ENCODE assay signal across 8 mouse cellular contexts in the genomic region with DNA sequence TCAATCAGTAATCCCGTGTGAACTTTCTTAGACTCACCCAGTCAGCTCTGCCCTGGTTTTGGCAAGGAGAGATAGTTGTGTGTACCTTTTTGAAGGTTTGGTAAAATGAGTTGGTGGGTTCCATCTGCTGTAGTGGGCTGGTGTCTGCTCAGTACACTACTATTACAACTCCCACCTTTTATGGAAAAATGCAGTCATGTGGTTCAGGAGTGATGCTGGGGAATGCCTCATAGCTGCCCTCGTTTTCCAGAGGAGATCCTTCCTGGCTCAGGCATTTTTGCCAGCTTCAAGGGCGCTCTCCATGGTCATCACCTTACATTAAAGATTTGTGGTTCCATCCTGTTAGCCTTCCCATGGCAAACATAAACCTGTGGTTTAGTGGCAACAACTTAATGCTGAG. TPM values are rescaled to one million over a fixed set of nuclear protein-coding genes. Genes with fewer than 3 reads are reported as not detected.
A peak's percentile ranks its signal among the peaks of the same experiment; 100 is the strongest.
DNase-seq lines count a peak whose midpoint lies in the region; ATAC-seq and TF ChIP-seq lines count a peak whose summit lies in the region.

No protein-coding gene starts in this region.

- H3K9me3 ChIP-seq in megakaryocyte, embryonic 14.5 days, result no peaks in the 10 kb centered on the region
- H3K9me3 ChIP-seq in limb, embryonic 15.5 days, result no peaks in the 10 kb centered on the region
- H3K9me3 ChIP-seq in stomach, embryonic 15.5 days, result no peaks in the 10 kb centered on the region

- 40% methylated on average over 3 of the region's 3 CpGs for WGBS in limb, embryonic 15.5 days
- 44% methylated on average over 3 of the region's 3 CpGs for WGBS in stomach, embryonic 15.5 days

- intact Hi-C loops in gastrocnemius, adult 2 months (cut with DNase I), result loop anchor here (5.0 kb wide), 1 partner anchor 41 kb away; no protein-coding TSS in a partner anchor
- intact Hi-C loops in left cerebral cortex, postnatal 14 days (cut with DNase I), result loop anchor here (5.0 kb wide), 1 partner anchor 41 kb away; no protein-coding TSS in a partner anchor

- no peak overlapping the region for H3K9ac ChIP-seq in limb, embryonic 15.5 days
- no peak overlapping the region for H3K9ac ChIP-seq in stomach, embryonic 15.5 days

- no peak for ATAC-seq in megakaryocyte, adult 5-6 weeks (ENCODE audit: poor library complexity, severe bottlenecking)
- no peak for ATAC-seq in limb, embryonic 15.5 days (ENCODE audit: insufficient number of reproducible peaks, low FRiP score, low TSS enrichment, low read depth)
- no peak for ATAC-seq in stomach, embryonic 15.5 days (ENCODE audit: insufficient read depth, low FRiP score, low read depth)

- H3K27ac ChIP-seq in gastrocnemius, adult 2 months, result no peak overlapping the region; the same call in 1 of the 2 replicates
- no peak overlapping the region for H3K27ac ChIP-seq in limb, embryonic 15.5 days
- H3K27ac ChIP-seq in stomach, embryonic 15.5 days, result no peak overlapping the region

- no peak overlapping the region for H3K4me2 ChIP-seq in limb, embryonic 15.5 days
- H3K4me2 ChIP-seq in stomach, embryonic 15.5 days, result peak overlapping the region; percentile 95; the same call in 1 of the 2 replicates

- H3K27me3 ChIP-seq in megakaryocyte, embryonic 14.5 days (replicated peaks), result no peaks in the 10 kb centered on the region
- no peaks in the 10 kb centered on the region for H3K27me3 ChIP-seq in limb, embryonic 15.5 days
- H3K27me3 ChIP-seq in stomach, embryonic 15.5 days (replicated peaks), result no peaks in the 10 kb centered on the region

- H3K4me3 ChIP-seq in gastrocnemius, adult 2 months, result peak overlapping the region; percentile 91
- peak overlapping the region; percentile 98 for H3K4me3 ChIP-seq in megakaryocyte, embryonic 14.5 days (replicated peaks)
- 0 out of 2 replicates have a peak overlapping the region, but pooled peaks have one; percentile 90 for H3K4me3 ChIP-seq in limb, embryonic 15.5 days
- 0 out of 2 replicates have a peak overlapping the region, but pooled peaks have one; percentile 90 for H3K4me3 ChIP-seq in stomach, embryonic 15.5 days (replicated peaks)

- no peak for DNase-seq in gastrocnemius, adult 2 months
- DNase-seq in gastrocnemius, postnatal 25 days, result no peak
- DNase-seq in left cerebral cortex, postnatal 14 days (ENCODE audit: low spot score in 2 of 2), result no peak
- DNase-seq in cerebellum, adult 11 months, result no peak

- TF ChIP-seq CTCF in gastrocnemius, adult 2 months (IDR thresholded peaks at IDR 0.05), result no peak

- peaks cover 47% of the 10 kb centered on the region for H3K36me3 ChIP-seq in megakaryocyte, embryonic 14.5 days (replicated peaks; ENCODE audit: low read length)
- H3K36me3 ChIP-seq in limb, embryonic 15.5 days, result peaks cover 7% of the 10 kb centered on the region; the same call in 1 of the 2 replicates
- H3K36me3 ChIP-seq in stomach, embryonic 15.5 days, result no peaks in the 10 kb centered on the region

- peaks cover 70% of the 10 kb centered on the region for H3K4me1 ChIP-seq in megakaryocyte, embryonic 14.5 days
- H3K4me1 ChIP-seq in limb, embryonic 15.5 days, result peaks cover 24% of the 10 kb centered on the region
- peaks cover 14% of the 10 kb centered on the region for H3K4me1 ChIP-seq in stomach, embryonic 15.5 days

RNA-seq across cellular contexts. Expression of a gene that starts 2.6 kb away (rescaled TPM):
- 10 to 100 TPM; 16.3 to 18.4 TPM for total RNA-seq in gastrocnemius, adult 2 months (2021)
- 10 to 100 TPM; 10.6 to 12.2 TPM for total RNA-seq in gastrocnemius, postnatal 25 days (2021)
- 3.2 and 5.4 TPM in 2 replicates for polyA plus RNA-seq in megakaryocyte, embryonic 14.5 days (2012; ENCODE audit: insufficient read depth, low replicate concordance)
- 30.2 and 40.9 TPM in 2 replicates for total RNA-seq in megakaryocyte, adult 5-6 weeks (2015)
- 36.6 and 40.6 TPM in 2 replicates for total RNA-seq in megakaryocyte, adult 5-6 weeks (2017)
- polyA plus RNA-seq in limb, embryonic 15.5 days (2015; fragmentation: Nextera tagmentation; extraction: Ambion mirVana), result 5.8 and 7.3 TPM in 2 replicates
- 7.0 and 7.5 TPM in 2 replicates for polyA plus RNA-seq in stomach, embryonic 15.5 days (2015; fragmentation: Nextera tagmentation; extraction: Ambion mirVana)
- total RNA-seq in left cerebral cortex, postnatal 14 days (2021), result 10 to 100 TPM; 32.6 to 36.3 TPM
